Mouse (Mus musculus): Measurements from ENCODE around the gene Nphs1.
A peak's percentile ranks its signal among the peaks of the same experiment; 100 is the strongest.
"Not testable (repeated sequence)": the region's sequence is repeated elsewhere in the genome, so short reads cannot be mapped to it uniquely, and the experiment has no call there.

Gene Nphs1

GRCm38 (mm10) chr7:30443696-30444095 is 14.4 kb upstream of the Nphs1 start:
- no peak for DNase-seq (ENCODE audit: low spot score)

GRCm38 (mm10) chr7:30444154-30444970 is 13.8 kb upstream of the Nphs1 start:
- DNase-seq (ENCODE audit: low spot score) = peak; percentile 73

GRCm38 (mm10) chr7:30444971-30445751 is 13.0 kb upstream of the Nphs1 start, which contains the start of gene Aplp1:
Aplp1 (minus strand) TSS chr7:30445535.
- peak; percentile 76 for DNase-seq (ENCODE audit: low spot score)

- DNase-seq (ENCODE audit: low spot score) = no peak
These were observed 7.9 kb upstream of the Nphs1 start for GRCm38 (mm10) chr7:30450241-30450640.

- DNase-seq (ENCODE audit: low spot score) = no peak
These were observed 4.8 kb upstream of the Nphs1 start for GRCm38 (mm10) chr7:30453327-30453726.

GRCm38 (mm10) chr7:30453766-30454165 is 4.3 kb upstream of the Nphs1 start:
- no peak for DNase-seq (ENCODE audit: low spot score)

- no peak for DNase-seq (ENCODE audit: low spot score)
These were observed 3.9 kb upstream of the Nphs1 start for GRCm38 (mm10) chr7:30454259-30454658.

- no peak for DNase-seq (ENCODE audit: low spot score)
These were observed 1.6 kb upstream of the Nphs1 start for GRCm38 (mm10) chr7:30456487-30456886.

- peak; percentile 21 for DNase-seq (ENCODE audit: low spot score)
These were observed 1.0 kb upstream of the Nphs1 start for GRCm38 (mm10) chr7:30456911-30457628.

- DNase-seq (ENCODE audit: low spot score) = no peak
These were observed 1.4 kb downstream of the Nphs1 start for GRCm38 (mm10) chr7:30459484-30459883.

GRCm38 (mm10) chr7:30463568-30463967 is 5.5 kb downstream of the Nphs1 start:
- no peak for DNase-seq (ENCODE audit: low spot score)

GRCm38 (mm10) chr7:30463996-30464395 is 5.9 kb downstream of the Nphs1 start:
- DNase-seq (ENCODE audit: low spot score) = no peak

GRCm38 (mm10) chr7:30464816-30465300 is 6.7 kb downstream of the Nphs1 start:
- DNase-seq (ENCODE audit: low spot score) = no peak

- peak; percentile 61 for DNase-seq (ENCODE audit: low spot score)
These were observed 14.3 kb downstream of the Nphs1 start for GRCm38 (mm10) chr7:30472411-30472810.

GRCm38 (mm10) chr7:30474999-30475398 is 16.9 kb downstream of the Nphs1 start:
- no peak for DNase-seq (ENCODE audit: low spot score)

GRCm38 (mm10) chr7:30476136-30476535 is 18.0 kb downstream of the Nphs1 start:
- DNase-seq (ENCODE audit: low spot score) = not testable (repeated sequence)

- peak; percentile 70 for DNase-seq (ENCODE audit: low spot score)
These were observed 19.6 kb downstream of the Nphs1 start for GRCm38 (mm10) chr7:30477415-30478381.

GRCm38 (mm10) chr7:30484250-30484649 is 26.1 kb downstream of the Nphs1 start:
- peak; percentile 67 for DNase-seq (ENCODE audit: low spot score)

GRCm38 (mm10) chr7:30490251-30490956 is 32.3 kb downstream of the Nphs1 start:
- peak; percentile 82 for DNase-seq (ENCODE audit: low spot score)

- peak; percentile 37 for DNase-seq (ENCODE audit: low spot score)
These were observed 32.8 kb downstream of the Nphs1 start for GRCm38 (mm10) chr7:30490957-30491307.

Data from retina, embryonic 14.5 days (tissue).